Mouse (Mus musculus) forebrain, embryonic 16.5 days (tissue): ENCODE measurements around the gene Stk33. TPM values are rescaled to one million over a fixed set of nuclear protein-coding genes. Genes with fewer than 3 reads are reported as not detected.
A peak's percentile ranks its signal among the peaks of the same experiment; 100 is the strongest.

Experiments
- ATAC-seq: fragments of 200-750 bp; cut with Nextera tagmentation; 2 replicates; pipeline ENCODE4 v1.8.0; 2017; ENCODE audit warnings: mild to moderate bottlenecking, moderate library complexity
- H3K27ac ChIP-seq: fragments of 300-500 bp; sonication (generic); 2 replicates; pipeline ENCODE4 v1.5.1; 2014; ENCODE audit warnings: low read length, control low read depth
- H3K27me3 ChIP-seq: fragments of 300-500 bp; sonication (generic); replicated peaks from 2 replicates; pipeline ENCODE4 v1.6.1; 2014; ENCODE audit warnings: low read length; ENCODE audit not compliant: control insufficient read depth, insufficient read depth
- H3K36me3 ChIP-seq: fragments of 300-500 bp; sonication (generic); 2 replicates; pipeline ENCODE4 v1.6.1; 2014; ENCODE audit not compliant: control insufficient read depth, insufficient read depth
- H3K4me1 ChIP-seq: fragments of 300-500 bp; sonication (generic); replicated peaks from 2 replicates; pipeline ENCODE4 v1.6.1; 2014; ENCODE audit warnings: low read length; ENCODE audit not compliant: control insufficient read depth, insufficient read depth
- H3K4me2 ChIP-seq: fragments of 300-500 bp; sonication (generic); 2 replicates; pipeline ENCODE4 v1.6.1; 2014; ENCODE audit warnings: mild to moderate bottlenecking, low read length, control low read depth
- H3K4me3 ChIP-seq: fragments of 300-500 bp; sonication (generic); replicated peaks from 2 replicates; pipeline ENCODE4 v1.5.1; 2014; ENCODE audit warnings: mild to moderate bottlenecking, low read length, control low read depth
- H3K9ac ChIP-seq: fragments of 300-500 bp; sonication (generic); replicated peaks from 2 replicates; pipeline ENCODE4 v1.6.1; 2014; ENCODE audit warnings: low read depth, low read length, control low read depth
- H3K9me3 ChIP-seq: fragments of 300-500 bp; sonication (generic); 2 replicates; pipeline ENCODE4 v1.6.1; 2016; ENCODE audit warnings: low read length; ENCODE audit not compliant: control insufficient read depth
- WGBS: fragments of 180-500 bp; shearing (Covaris S2); extraction: QIAGEN DNeasy Blood & Tissue Kit; methylation state at CpG from one replicate; pipeline ENCODE4 v1.1.7; 2014; 5-methylcytosine and 5-hydroxymethylcytosine counted together
- polyA plus RNA-seq: library from polyadenylated mRNA; unstranded; fragments of >200 nt; fragmentation: Nextera tagmentation; extraction: Ambion mirVana; gene quantifications from 2 replicates; pipeline ENCODE4 v1.2.1, GENCODE M21; 2015

The Stk33 gene
- polyA plus RNA-seq, 1 experiment from 2014 or later = 5.0 TPM

DNA sequence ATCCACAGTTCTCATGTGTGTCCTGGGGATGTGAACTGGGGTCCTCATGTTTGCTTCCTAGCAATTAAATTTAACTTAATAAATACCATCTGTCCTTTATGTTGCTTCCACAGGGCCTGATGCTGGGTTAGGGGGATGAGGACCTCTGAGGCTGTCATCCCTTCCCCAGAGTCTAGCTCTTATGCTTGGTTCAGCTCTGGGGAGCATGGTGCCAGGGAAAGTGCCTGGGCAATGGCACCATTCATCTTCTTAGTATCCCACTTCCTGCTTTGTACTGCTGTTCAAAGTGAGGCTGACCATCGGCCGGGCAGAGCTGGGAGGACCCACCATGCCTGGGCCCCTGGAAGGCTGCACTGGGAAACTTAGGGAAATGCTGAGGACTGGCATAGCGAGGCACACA is 163.7 kb downstream of the Stk33 start:
- Histone ChIP-seq H3K4me3 (no peak overlapping the region), H3K27ac (no peak overlapping the region), H3K27me3 (no peaks in the 10 kb centered on the region), H3K4me2 (no peak overlapping the region), H3K9ac (no peak overlapping the region), H3K9me3 (no peaks in the 10 kb centered on the region), H3K36me3 (no peaks in the 10 kb centered on the region), H3K4me1 (0 out of 2 replicates have a peak, but pooled peaks cover 3% of the 10 kb centered on the region)
- 39% methylated on average over 3 of the region's 3 CpGs for WGBS
- ATAC-seq = peak; percentile 41; the same call in 1 of the 2 replicates

DNA sequence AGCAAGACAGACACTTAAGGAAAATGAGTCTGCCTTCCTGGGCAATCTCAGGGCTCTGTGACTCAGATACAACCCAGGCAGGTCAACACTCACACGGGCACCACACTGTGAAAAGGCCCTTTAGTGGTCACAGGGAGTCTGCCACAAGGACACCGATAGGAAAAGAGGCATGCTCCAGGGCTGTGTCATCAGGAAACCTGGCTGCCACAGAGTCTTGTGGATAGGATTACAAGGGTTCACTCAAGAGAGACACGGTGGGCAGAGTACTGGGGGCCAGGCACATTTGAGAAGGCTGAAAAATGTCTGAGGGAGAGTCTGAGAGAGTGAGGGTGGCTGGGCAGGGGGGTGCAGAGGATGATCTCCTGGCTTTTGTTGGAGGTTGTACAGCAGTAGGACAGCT is 164.6 kb downstream of the Stk33 start:
- H3K4me1 ChIP-seq = peaks cover 9% of the 10 kb centered on the region
- H3K27ac ChIP-seq = no peak overlapping the region
- no peak overlapping the region for H3K9ac ChIP-seq
- no peak overlapping the region for H3K4me3 ChIP-seq
- no peak for ATAC-seq
- no peaks in the 10 kb centered on the region for H3K27me3 ChIP-seq
- no peaks in the 10 kb centered on the region for H3K9me3 ChIP-seq
- no peak overlapping the region for H3K4me2 ChIP-seq
- 72% methylated on average over 3 of the region's 3 CpGs for WGBS
- H3K36me3 ChIP-seq = no peaks in the 10 kb centered on the region

DNA sequence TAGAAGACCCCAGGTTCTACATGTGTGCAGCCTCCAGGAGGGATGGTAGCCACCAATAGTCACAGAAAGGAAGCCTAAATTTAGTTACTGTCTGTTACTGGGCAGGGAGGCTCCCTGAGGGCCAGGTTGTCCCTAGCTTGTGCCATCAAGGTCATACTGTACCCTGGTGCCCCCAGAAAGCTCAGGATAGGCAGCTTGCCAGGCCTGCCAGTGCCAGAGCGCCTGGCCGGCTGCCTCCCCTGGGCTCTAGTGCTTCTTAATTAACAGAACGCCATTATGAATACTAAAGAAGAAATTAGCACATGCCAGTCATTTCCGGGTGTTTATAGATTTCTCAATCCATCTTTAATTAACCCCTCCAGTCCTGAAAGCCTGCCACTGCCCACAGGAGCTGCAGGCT is 169.8 kb downstream of the Stk33 start:
- H3K36me3 ChIP-seq = no peaks in the 10 kb centered on the region
- peak; percentile 71 for ATAC-seq
- H3K27ac ChIP-seq = no peak overlapping the region; the same call in 1 of the 2 replicates
- WGBS = 15% methylated on average over 4 of the region's 4 CpGs
- peaks cover 13% of the 10 kb centered on the region for H3K4me1 ChIP-seq
- H3K4me2 ChIP-seq = no peak overlapping the region
- H3K9me3 ChIP-seq = no peaks in the 10 kb centered on the region
- H3K4me3 ChIP-seq = no peak overlapping the region
- H3K27me3 ChIP-seq = no peaks in the 10 kb centered on the region
- no peak overlapping the region for H3K9ac ChIP-seq

DNA sequence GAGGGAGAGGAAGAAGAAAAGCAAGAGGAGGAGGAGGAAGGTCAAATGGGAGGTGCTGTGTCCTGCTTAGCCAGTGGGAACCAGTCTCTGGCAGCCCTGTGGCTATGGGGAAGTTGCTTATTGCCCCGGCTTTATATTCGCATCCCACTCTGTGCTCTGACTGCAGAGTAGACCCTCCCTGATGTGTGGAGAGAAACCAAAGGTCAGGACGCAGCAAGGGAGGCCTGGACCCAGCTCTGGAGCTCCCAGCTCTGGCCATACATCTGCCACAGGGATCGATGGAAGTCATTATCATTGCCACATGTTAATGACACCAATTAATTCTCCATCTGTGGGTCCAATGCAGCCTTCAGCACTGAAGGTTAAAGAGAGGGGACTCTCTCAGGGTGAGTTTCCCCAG is 171.5 kb downstream of the Stk33 start:
- H3K4me3 ChIP-seq = no peak overlapping the region
- H3K4me2 ChIP-seq = no peak overlapping the region
- peaks cover 13% of the 10 kb centered on the region for H3K4me1 ChIP-seq
- H3K9me3 ChIP-seq = no peaks in the 10 kb centered on the region
- H3K27ac ChIP-seq = no peak overlapping the region
- 57% methylated on average over 4 of the region's 4 CpGs for WGBS
- no peaks in the 10 kb centered on the region for H3K36me3 ChIP-seq
- no peak for ATAC-seq
- no peaks in the 10 kb centered on the region for H3K27me3 ChIP-seq
- no peak overlapping the region for H3K9ac ChIP-seq

DNA sequence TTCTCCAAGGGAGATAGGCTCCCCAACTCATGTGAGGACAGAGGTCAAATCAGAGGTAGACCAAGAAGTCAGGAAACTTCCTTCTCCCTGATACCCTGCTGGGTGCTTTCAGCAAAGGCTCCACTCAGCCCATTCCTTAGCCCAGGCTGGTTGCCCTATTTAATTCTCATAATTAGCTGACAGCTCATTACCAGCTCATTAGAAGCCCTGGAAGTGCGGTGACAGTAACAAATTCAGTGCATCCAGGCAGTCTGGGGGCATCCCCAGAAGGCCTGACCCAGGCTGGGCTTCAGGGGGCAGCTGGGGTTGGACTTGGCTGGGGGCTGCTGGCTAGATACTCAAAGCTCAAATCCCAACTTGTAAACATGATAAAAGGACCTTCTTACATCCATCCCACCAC is 172.7 kb downstream of the Stk33 start:
- 13% methylated on average over 1 of the region's 1 CpGs for WGBS
- ATAC-seq = no peak
- H3K4me3 ChIP-seq = no peak overlapping the region
- no peaks in the 10 kb centered on the region for H3K9me3 ChIP-seq
- H3K27me3 ChIP-seq = no peaks in the 10 kb centered on the region
- peaks cover 13% of the 10 kb centered on the region for H3K4me1 ChIP-seq
- H3K27ac ChIP-seq = no peak overlapping the region
- no peaks in the 10 kb centered on the region for H3K36me3 ChIP-seq
- H3K9ac ChIP-seq = no peak overlapping the region
- no peak overlapping the region for H3K4me2 ChIP-seq

DNA sequence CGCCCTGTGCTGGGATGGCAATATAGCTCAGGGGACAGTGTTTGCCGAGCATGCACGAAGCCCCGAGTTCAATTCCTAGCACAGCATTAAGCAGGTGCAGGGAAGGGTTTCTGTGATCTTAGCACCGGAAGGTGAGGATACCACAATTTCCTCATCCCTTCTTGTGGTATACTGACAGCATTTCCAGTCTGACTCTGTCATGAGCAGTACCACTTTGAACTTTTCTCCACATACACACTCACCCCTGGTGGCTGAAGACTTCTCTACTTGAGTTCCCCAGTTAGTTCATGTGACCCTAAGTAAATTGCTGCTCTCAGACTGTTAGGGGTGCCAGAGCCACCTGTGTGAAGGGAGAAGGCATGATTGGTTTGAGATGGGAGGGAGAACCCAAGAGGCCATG is 173.3 kb downstream of the Stk33 start:
- Histone ChIP-seq H3K9ac (no peak overlapping the region), H3K9me3 (no peaks in the 10 kb centered on the region), H3K27ac (no peak overlapping the region), H3K36me3 (no peaks in the 10 kb centered on the region), H3K27me3 (no peaks in the 10 kb centered on the region), H3K4me2 (no peak overlapping the region), H3K4me3 (no peak overlapping the region), H3K4me1 (peaks cover 13% of the 10 kb centered on the region)
- ATAC-seq = no peak
- 95% methylated on average over 5 of the region's 5 CpGs for WGBS

DNA sequence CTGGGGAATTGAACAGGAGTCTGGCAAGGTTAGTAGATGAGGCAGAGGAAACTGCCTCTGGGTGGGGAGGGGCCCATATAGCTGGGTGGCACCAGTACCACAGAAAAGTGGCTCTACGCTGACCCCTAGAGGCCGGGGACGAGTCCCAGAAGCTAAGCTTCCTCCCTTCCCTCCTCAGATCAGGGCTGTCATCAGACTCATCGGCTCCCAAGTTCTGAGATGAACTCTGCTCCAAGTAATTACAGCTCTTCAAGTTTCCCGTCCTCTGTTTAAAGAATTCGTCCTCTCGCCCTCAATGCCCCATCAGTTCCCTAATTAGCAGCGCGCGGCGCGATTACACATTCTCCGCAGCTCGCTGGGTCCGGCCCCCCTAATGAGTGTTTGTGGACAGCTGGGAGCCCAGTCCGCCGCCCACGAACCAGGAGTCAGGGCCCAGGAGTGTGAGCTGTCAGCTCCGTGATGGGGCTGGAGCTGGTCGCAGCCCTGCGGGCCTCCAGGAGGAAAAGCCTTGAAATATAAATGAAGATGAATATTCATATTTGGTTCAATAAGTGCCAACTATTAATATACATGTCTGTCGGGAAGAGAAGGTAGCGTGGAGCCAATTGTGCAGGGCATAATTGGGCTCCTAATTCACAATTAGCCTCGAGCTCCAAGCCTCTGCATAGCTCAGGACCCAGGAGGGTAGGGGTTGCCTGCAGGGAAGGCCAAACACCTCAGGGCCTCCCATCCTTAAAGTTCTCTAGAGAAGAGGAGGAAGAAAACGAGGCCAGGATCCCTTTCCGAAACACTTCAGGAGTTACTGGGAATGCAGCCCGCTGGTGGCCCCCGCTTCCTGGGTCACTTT is 183.2 kb downstream of the Stk33 start:
- H3K9ac ChIP-seq = no peak overlapping the region
- peak; percentile 90 for ATAC-seq
- H3K9me3 ChIP-seq = no peaks in the 10 kb centered on the region
- 6% methylated on average over 28 of the region's 28 CpGs for WGBS
- H3K4me2 ChIP-seq = peak overlapping the region; percentile 39
- H3K36me3 ChIP-seq = no peaks in the 10 kb centered on the region
- H3K4me3 ChIP-seq = 0 out of 2 replicates have a peak overlapping the region, but pooled peaks have one; percentile 2
- peak overlapping the region; percentile 42; the same call in 1 of the 2 replicates for H3K27ac ChIP-seq
- peaks cover 18% of the 10 kb centered on the region for H3K4me1 ChIP-seq
- H3K27me3 ChIP-seq = no peaks in the 10 kb centered on the region

DNA sequence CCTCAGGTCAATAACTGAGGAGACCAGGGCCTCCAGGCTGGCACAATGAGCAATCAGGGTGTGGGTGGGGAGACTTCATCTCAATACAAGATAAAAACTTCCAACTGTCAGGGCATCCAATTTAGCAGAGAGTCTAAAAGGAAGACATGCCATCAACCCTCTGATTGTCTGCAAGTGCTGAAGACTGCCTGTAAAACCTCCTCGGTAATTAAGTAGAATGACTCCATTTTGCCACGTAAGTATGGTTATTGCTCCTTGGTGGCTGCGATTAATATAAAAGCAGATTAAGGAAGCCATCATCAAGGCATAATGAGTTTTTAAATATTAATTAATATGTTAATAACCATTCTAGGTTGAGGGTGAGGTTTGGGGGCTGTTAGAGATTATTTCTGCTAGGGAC is 187.5 kb downstream of the Stk33 start:
- Histone ChIP-seq H3K36me3 (no peaks in the 10 kb centered on the region), H3K27me3 (no peaks in the 10 kb centered on the region), H3K4me3 (no peak overlapping the region), H3K4me2 (no peak overlapping the region), H3K4me1 (peaks cover 17% of the 10 kb centered on the region), H3K9ac (no peak overlapping the region), H3K9me3 (no peaks in the 10 kb centered on the region), H3K27ac (no peak overlapping the region)
- 67% methylated on average over 3 of the region's 3 CpGs for WGBS
- ATAC-seq = no peak

DNA sequence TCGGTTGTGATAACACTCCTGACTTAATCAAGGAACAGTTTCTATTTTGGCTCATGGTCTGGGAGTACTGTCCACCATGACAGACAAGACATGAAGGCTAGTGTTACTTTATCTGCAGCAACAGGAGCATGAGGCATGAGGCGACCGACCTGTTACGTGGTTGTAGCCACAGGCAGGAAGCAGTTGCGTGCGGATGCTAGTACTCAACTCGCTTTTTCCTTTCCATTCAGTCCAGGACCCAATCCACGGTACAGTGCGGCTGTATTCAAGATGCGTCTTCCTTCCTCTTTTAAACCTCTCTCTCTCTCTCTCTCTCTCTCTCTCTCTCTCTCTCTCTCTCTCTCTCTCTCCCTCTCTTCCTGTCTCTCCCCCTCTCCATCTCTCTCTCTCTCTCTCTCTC is 194.1 kb downstream of the Stk33 start:
- H3K36me3 ChIP-seq = no peaks in the 10 kb centered on the region
- peaks cover 6% of the 10 kb centered on the region; the same call in 1 of the 2 replicates for H3K27me3 ChIP-seq
- WGBS = 98% methylated on average over 10 of the region's 10 CpGs
- H3K27ac ChIP-seq = no peak overlapping the region
- no peaks in the 10 kb centered on the region for H3K9me3 ChIP-seq
- H3K4me2 ChIP-seq = no peak overlapping the region
- no peak overlapping the region for H3K4me3 ChIP-seq
- peaks cover 4% of the 10 kb centered on the region for H3K4me1 ChIP-seq
- H3K9ac ChIP-seq = no peak overlapping the region
- no peak for ATAC-seq
